Mouse (Mus musculus): Measurements from ENCODE around the gene Rtcb. TPM values are rescaled to one million over a fixed set of nuclear protein-coding genes. Genes with fewer than 3 reads are reported as not detected.
A peak's percentile ranks its signal among the peaks of the same experiment; 100 is the strongest.

The Rtcb gene
- 192 and 194 TPM in 2 replicates for polyA plus RNA-seq (2014; fragmentation: Nextera tagmentation; extraction: Ambion mirVana)

- peak within 1 kb of the TSS; percentile 94 for H3K9ac ChIP-seq (ENCODE audit: low read length)
- no peaks in the 10 kb centered on the region for H3K27me3 ChIP-seq (replicated peaks; ENCODE audit: control insufficient read depth, insufficient read depth, low read length)
- H3K4me1 ChIP-seq (ENCODE audit: control insufficient read depth, insufficient read depth, low read length) = peaks cover 3% of the 10 kb centered on the region; the same call in 1 of the 2 replicates
- no peaks in the 10 kb centered on the region for H3K9me3 ChIP-seq (replicated peaks; ENCODE audit: control insufficient read depth, low read length)
- under 1% methylated on average over 38 of the region's 38 CpGs for WGBS
- ATAC-seq (peak; percentile 96), DNase-seq (ENCODE audit: low spot score) (peak; percentile 97)
- peak within 1 kb of the TSS; percentile 84 for H3K4me2 ChIP-seq (ENCODE audit: low read length)
- peaks cover 27% of the 10 kb centered on the region for H3K36me3 ChIP-seq (ENCODE audit: control insufficient read depth, insufficient read depth, low read length)
- H3K4me3 ChIP-seq (ENCODE audit: low read depth, low read length) = peak within 1 kb of the TSS; percentile 95
- H3K27ac ChIP-seq (ENCODE audit: low read depth, low read length) = peak within 1 kb of the TSS; percentile 65; the same call in 1 of the 2 replicates
These were observed at the start of gene Rtcb for GRCm38 (mm10) chr10:85957464-85957950. Gene Rtcb, minus strand, starts transcription at chr10:85957823.

DNA sequence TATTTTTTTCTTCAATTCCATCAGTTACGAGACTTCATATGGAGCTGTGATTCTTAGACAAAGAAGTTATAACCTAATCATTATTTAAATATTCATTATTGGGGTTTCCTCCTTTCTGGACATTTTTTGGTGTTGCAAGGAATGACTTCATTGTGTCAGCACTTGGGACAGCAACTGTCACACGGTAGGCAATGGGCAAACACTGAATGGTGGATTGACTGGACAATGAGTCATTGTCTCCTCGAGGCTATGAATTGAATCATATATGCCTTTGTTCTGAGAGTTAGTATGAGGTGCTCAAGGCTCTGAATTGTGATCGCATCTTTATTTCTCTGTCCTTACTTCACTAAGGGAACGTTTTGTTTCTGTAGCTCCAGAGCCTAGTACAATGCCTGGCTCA is 48.8 kb upstream of the Rtcb start:
- H3K9me3 ChIP-seq (replicated peaks; ENCODE audit: control insufficient read depth, low read length) = no peaks in the 10 kb centered on the region
- H3K4me3 ChIP-seq (ENCODE audit: low read depth, low read length) = no peak overlapping the region
- no peaks in the 10 kb centered on the region for H3K36me3 ChIP-seq (ENCODE audit: control insufficient read depth, insufficient read depth, low read length)
- DNase-seq (ENCODE audit: low spot score) (no peak), ATAC-seq (no peak)
- no peak overlapping the region for H3K9ac ChIP-seq (ENCODE audit: low read length)
- no peaks in the 10 kb centered on the region for H3K27me3 ChIP-seq (replicated peaks; ENCODE audit: control insufficient read depth, insufficient read depth, low read length)
- H3K27ac ChIP-seq (ENCODE audit: low read depth, low read length) = no peak overlapping the region
- H3K4me2 ChIP-seq (ENCODE audit: low read length) = no peak overlapping the region
- WGBS = 65% methylated on average over 5 of the region's 5 CpGs
- H3K4me1 ChIP-seq (ENCODE audit: control insufficient read depth, insufficient read depth, low read length) = no peaks in the 10 kb centered on the region

GRCm38 (mm10) chr10:86000447-86000846 is 42.8 kb upstream of the Rtcb start:
- Histone ChIP-seq H3K36me3 (ENCODE audit: control insufficient read depth, insufficient read depth, low read length) (no peaks in the 10 kb centered on the region), H3K27me3 (replicated peaks; ENCODE audit: control insufficient read depth, insufficient read depth, low read length) (no peaks in the 10 kb centered on the region), H3K4me2 (ENCODE audit: low read length) (no peak overlapping the region), H3K4me3 (ENCODE audit: low read depth, low read length) (no peak overlapping the region), H3K27ac (ENCODE audit: low read depth, low read length) (no peak overlapping the region), H3K4me1 (ENCODE audit: control insufficient read depth, insufficient read depth, low read length) (no peaks in the 10 kb centered on the region), H3K9ac (ENCODE audit: low read length) (no peak overlapping the region), H3K9me3 (replicated peaks; ENCODE audit: control insufficient read depth, low read length) (no peaks in the 10 kb centered on the region)
- DNase-seq (ENCODE audit: low spot score) = no peak
- WGBS = 100% methylated on average over 4 of the region's 4 CpGs
- ATAC-seq = no peak

- no peak for ATAC-seq
- no peak for DNase-seq (ENCODE audit: low spot score)
- no peak overlapping the region for H3K27ac ChIP-seq (ENCODE audit: low read depth, low read length)
- H3K4me2 ChIP-seq (ENCODE audit: low read length) = no peak overlapping the region
- H3K36me3 ChIP-seq (ENCODE audit: control insufficient read depth, insufficient read depth, low read length) = no peaks in the 10 kb centered on the region
- H3K9me3 ChIP-seq (replicated peaks; ENCODE audit: control insufficient read depth, low read length) = no peaks in the 10 kb centered on the region
- no peaks in the 10 kb centered on the region for H3K4me1 ChIP-seq (ENCODE audit: control insufficient read depth, insufficient read depth, low read length)
- WGBS = 89% methylated on average over 5 of the region's 5 CpGs
- H3K27me3 ChIP-seq (replicated peaks; ENCODE audit: control insufficient read depth, insufficient read depth, low read length) = no peaks in the 10 kb centered on the region
- no peak overlapping the region for H3K9ac ChIP-seq (ENCODE audit: low read length)
- H3K4me3 ChIP-seq (ENCODE audit: low read depth, low read length) = no peak overlapping the region
These were observed 37.0 kb upstream of the Rtcb start for GRCm38 (mm10) chr10:85994543-85995104.

- Histone ChIP-seq H3K4me2 (ENCODE audit: low read length) (no peak overlapping the region), H3K36me3 (ENCODE audit: control insufficient read depth, insufficient read depth, low read length) (no peaks in the 10 kb centered on the region), H3K27ac (ENCODE audit: low read depth, low read length) (no peak overlapping the region), H3K27me3 (replicated peaks; ENCODE audit: control insufficient read depth, insufficient read depth, low read length) (no peaks in the 10 kb centered on the region), H3K9ac (ENCODE audit: low read length) (no peak overlapping the region), H3K4me3 (ENCODE audit: low read depth, low read length) (no peak overlapping the region), H3K9me3 (replicated peaks; ENCODE audit: control insufficient read depth, low read length) (no peaks in the 10 kb centered on the region), H3K4me1 (ENCODE audit: control insufficient read depth, insufficient read depth, low read length) (no peaks in the 10 kb centered on the region)
- ATAC-seq (no peak), DNase-seq (ENCODE audit: low spot score) (no peak)
- WGBS = 89% methylated on average over 9 of the region's 9 CpGs
These were observed 36.2 kb upstream of the Rtcb start for GRCm38 (mm10) chr10:85993836-85994235.

GRCm38 (mm10) chr10:85992412-85992811 is 34.8 kb upstream of the Rtcb start:
- H3K36me3 ChIP-seq (ENCODE audit: control insufficient read depth, insufficient read depth, low read length) = no peaks in the 10 kb centered on the region
- no peak overlapping the region for H3K4me2 ChIP-seq (ENCODE audit: low read length)
- H3K4me1 ChIP-seq (ENCODE audit: control insufficient read depth, insufficient read depth, low read length) = no peaks in the 10 kb centered on the region
- no peak overlapping the region for H3K27ac ChIP-seq (ENCODE audit: low read depth, low read length)
- 88% methylated on average over 4 of the region's 4 CpGs for WGBS
- DNase-seq (ENCODE audit: low spot score) = no peak
- no peak for ATAC-seq
- H3K9me3 ChIP-seq (replicated peaks; ENCODE audit: control insufficient read depth, low read length) = no peaks in the 10 kb centered on the region
- no peaks in the 10 kb centered on the region for H3K27me3 ChIP-seq (replicated peaks; ENCODE audit: control insufficient read depth, insufficient read depth, low read length)
- no peak overlapping the region for H3K9ac ChIP-seq (ENCODE audit: low read length)
- H3K4me3 ChIP-seq (ENCODE audit: low read depth, low read length) = no peak overlapping the region

- Histone ChIP-seq H3K4me3 (ENCODE audit: low read depth, low read length) (no peak overlapping the region), H3K27me3 (replicated peaks; ENCODE audit: control insufficient read depth, insufficient read depth, low read length) (no peaks in the 10 kb centered on the region), H3K36me3 (ENCODE audit: control insufficient read depth, insufficient read depth, low read length) (no peaks in the 10 kb centered on the region), H3K27ac (ENCODE audit: low read depth, low read length) (no peak overlapping the region), H3K4me1 (ENCODE audit: control insufficient read depth, insufficient read depth, low read length) (no peaks in the 10 kb centered on the region), H3K4me2 (ENCODE audit: low read length) (no peak overlapping the region), H3K9ac (ENCODE audit: low read length) (no peak overlapping the region), H3K9me3 (replicated peaks; ENCODE audit: control insufficient read depth, low read length) (no peaks in the 10 kb centered on the region)
- DNase-seq (ENCODE audit: low spot score) (no peak), ATAC-seq (no peak)
- 83% methylated on average over 6 of the region's 6 CpGs for WGBS
These were observed 31.9 kb upstream of the Rtcb start for GRCm38 (mm10) chr10:85989412-85990115.

- H3K4me3 ChIP-seq (ENCODE audit: low read depth, low read length) = no peak overlapping the region
- no peaks in the 10 kb centered on the region for H3K27me3 ChIP-seq (replicated peaks; ENCODE audit: control insufficient read depth, insufficient read depth, low read length)
- WGBS = 84% methylated on average over 4 of the region's 4 CpGs
- H3K4me2 ChIP-seq (ENCODE audit: low read length) = no peak overlapping the region
- H3K4me1 ChIP-seq (ENCODE audit: control insufficient read depth, insufficient read depth, low read length) = no peaks in the 10 kb centered on the region
- ATAC-seq (no peak), DNase-seq (ENCODE audit: low spot score) (no peak)
- no peak overlapping the region for H3K27ac ChIP-seq (ENCODE audit: low read depth, low read length)
- H3K36me3 ChIP-seq (ENCODE audit: control insufficient read depth, insufficient read depth, low read length) = no peaks in the 10 kb centered on the region
- no peaks in the 10 kb centered on the region for H3K9me3 ChIP-seq (replicated peaks; ENCODE audit: control insufficient read depth, low read length)
- no peak overlapping the region for H3K9ac ChIP-seq (ENCODE audit: low read length)
These were observed 15.3 kb upstream of the Rtcb start for GRCm38 (mm10) chr10:85972915-85973314.

DNA sequence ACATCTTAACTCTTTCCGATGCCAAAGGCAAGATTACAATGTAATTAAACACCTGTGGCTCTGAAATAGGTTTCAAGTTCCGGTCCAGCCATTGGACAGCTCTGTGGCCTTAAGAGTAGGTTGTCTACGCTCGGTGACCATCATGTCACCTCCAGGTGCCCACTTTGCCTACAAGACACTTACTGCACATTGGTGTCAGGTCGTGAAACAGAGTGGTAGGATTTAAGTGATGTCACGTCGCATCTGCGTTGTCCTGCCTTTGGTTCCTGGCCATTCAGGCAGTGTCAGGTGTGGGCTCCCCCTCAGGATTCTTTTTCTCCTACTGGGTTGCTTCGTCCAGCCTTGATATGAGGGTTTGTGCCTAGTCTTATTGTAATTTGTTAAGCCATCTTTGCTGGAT is 14.2 kb upstream of the Rtcb start:
- 86% methylated on average over 9 of the region's 9 CpGs for WGBS
- no peak for ATAC-seq
- Histone ChIP-seq H3K36me3 (ENCODE audit: control insufficient read depth, insufficient read depth, low read length) (no peaks in the 10 kb centered on the region), H3K9ac (ENCODE audit: low read length) (no peak overlapping the region), H3K27ac (ENCODE audit: low read depth, low read length) (no peak overlapping the region), H3K9me3 (replicated peaks; ENCODE audit: control insufficient read depth, low read length) (no peaks in the 10 kb centered on the region), H3K4me2 (ENCODE audit: low read length) (no peak overlapping the region), H3K4me1 (ENCODE audit: control insufficient read depth, insufficient read depth, low read length) (no peaks in the 10 kb centered on the region), H3K4me3 (ENCODE audit: low read depth, low read length) (no peak overlapping the region), H3K27me3 (replicated peaks; ENCODE audit: control insufficient read depth, insufficient read depth, low read length) (no peaks in the 10 kb centered on the region)
- DNase-seq (ENCODE audit: low spot score) = no peak
